Mouse (Mus musculus) cerebellum, adult 2 months (tissue): ENCODE results near the gene Fam205c.

ENCODE experiments used
- CTCF ChIP-seq: fragments of 200-500 bp; IDR thresholded peaks from 2 replicates; pipeline ENCODE4 v1.5.1; 2011; ENCODE audit warnings: low read depth, mild to moderate bottlenecking, control low read depth, low read length, moderate library complexity, borderline replicate concordance; ENCODE audit not compliant: insufficient read depth
- POLR2A ChIP-seq: fragments of 200-500 bp; IDR thresholded peaks from 2 replicates; pipeline ENCODE4 v1.6.1; 2011; ENCODE audit warnings: low read length, control low read depth, borderline replicate concordance; ENCODE audit not compliant: insufficient read depth

DNA sequence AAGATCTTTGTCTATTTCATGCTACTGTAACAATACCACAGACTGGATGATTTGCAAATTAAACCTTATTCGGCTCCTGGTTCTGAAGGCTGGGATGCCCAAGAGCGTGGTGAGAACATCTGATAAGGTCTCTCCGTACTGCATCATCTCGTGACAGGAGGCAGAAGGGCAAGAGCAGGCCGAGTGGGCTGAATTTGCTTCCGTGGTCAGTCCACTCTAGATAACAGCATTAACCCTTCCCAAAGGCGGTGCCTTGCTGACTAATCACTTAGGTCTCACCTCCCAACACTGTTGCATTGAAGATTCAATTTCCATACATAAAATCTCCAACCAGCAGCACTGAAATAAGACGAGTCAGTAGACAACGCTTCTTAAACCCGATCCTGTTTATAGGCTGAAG is 39.4 kb upstream of the Fam205c start:
- TF ChIP-seq POLR2A (no peak), CTCF (no peak)
